Mouse (Mus musculus): ENCODE data around the gene Stk40. TPM values are rescaled to one million over a fixed set of nuclear protein-coding genes. Genes with fewer than 3 reads are reported as not detected.
A peak's percentile ranks its signal among the peaks of the same experiment; 100 is the strongest.

Gene Stk40
- total and polyA plus RNA-seq, 2 experiments from 2014 or later = 17.3 to 22.8 TPM

GRCm38 (mm10) chr4:126150949-126151320 lies 47.2 kb downstream of the Stk40 start:
- Histone ChIP-seq H3K4me1 (ENCODE audit: control insufficient read depth, insufficient read depth) (peaks cover 19% of the 10 kb centered on the region), H3K4me3 (ENCODE audit: low read depth, low read length) (0 out of 2 replicates have a peak overlapping the region, but pooled peaks have one; percentile 59), H3K9ac (replicated peaks; ENCODE audit: low read depth, low read length) (no peak overlapping the region), H3K27me3 (ENCODE audit: control insufficient read depth, insufficient read depth, low read length) (0 out of 2 replicates have a peak, but pooled peaks cover 26% of the 10 kb centered on the region), H3K4me2 (ENCODE audit: low read depth, low read length) (peak overlapping the region; percentile 73), H3K36me3 (replicated peaks; ENCODE audit: control insufficient read depth, insufficient read depth, low read length) (peaks cover 7% of the 10 kb centered on the region), H3K27ac (ENCODE audit: low read depth) (peak overlapping the region; percentile 80), H3K9me3 (replicated peaks; ENCODE audit: control insufficient read depth, low read length) (no peaks in the 10 kb centered on the region)
- 55% methylated on average over 6 of the region's 6 CpGs for WGBS
- TF ChIP-seq EP300 (IDR thresholded peaks at IDR 0.05; ENCODE audit: low read depth) (no peak), CTCF (IDR thresholded peaks at IDR 0.05; ENCODE audit: low read depth) (no peak)
- DNase-seq (ENCODE audit: low spot score) = no peak
- ATAC-seq (ENCODE audit: insufficient read depth, low read depth) = no peak

GRCm38 (mm10) chr4:126151701-126152440 lies 48.1 kb downstream of the Stk40 start:
- WGBS = 65% methylated on average over 16 of the region's 16 CpGs
- Histone ChIP-seq H3K4me1 (ENCODE audit: control insufficient read depth, insufficient read depth) (peaks cover 19% of the 10 kb centered on the region), H3K4me3 (ENCODE audit: low read depth, low read length) (no peak overlapping the region), H3K27me3 (ENCODE audit: control insufficient read depth, insufficient read depth, low read length) (0 out of 2 replicates have a peak, but pooled peaks cover 24% of the 10 kb centered on the region), H3K36me3 (replicated peaks; ENCODE audit: control insufficient read depth, insufficient read depth, low read length) (peaks cover 7% of the 10 kb centered on the region), H3K27ac (ENCODE audit: low read depth) (no peak overlapping the region), H3K9ac (replicated peaks; ENCODE audit: low read depth, low read length) (no peak overlapping the region), H3K9me3 (replicated peaks; ENCODE audit: control insufficient read depth, low read length) (no peaks in the 10 kb centered on the region), H3K4me2 (ENCODE audit: low read depth, low read length) (no peak overlapping the region)
- TF ChIP-seq CTCF (IDR thresholded peaks at IDR 0.05; ENCODE audit: low read depth) = no peak
- TF ChIP-seq EP300 (IDR thresholded peaks at IDR 0.05; ENCODE audit: low read depth) = no peak
- no peak for DNase-seq (ENCODE audit: low spot score)
- ATAC-seq (ENCODE audit: insufficient read depth, low read depth) = no peak

GRCm38 (mm10) chr4:126152864-126153263 lies 49.1 kb downstream of the Stk40 start:
- Histone ChIP-seq H3K27me3 (ENCODE audit: control insufficient read depth, insufficient read depth, low read length) (0 out of 2 replicates have a peak, but pooled peaks cover 18% of the 10 kb centered on the region), H3K4me2 (ENCODE audit: low read depth, low read length) (no peak overlapping the region), H3K9me3 (replicated peaks; ENCODE audit: control insufficient read depth, low read length) (no peaks in the 10 kb centered on the region), H3K36me3 (replicated peaks; ENCODE audit: control insufficient read depth, insufficient read depth, low read length) (peaks cover 7% of the 10 kb centered on the region), H3K4me1 (ENCODE audit: control insufficient read depth, insufficient read depth) (peaks cover 13% of the 10 kb centered on the region; the same call in 1 of the 2 replicates), H3K9ac (replicated peaks; ENCODE audit: low read depth, low read length) (no peak overlapping the region), H3K4me3 (ENCODE audit: low read depth, low read length) (no peak overlapping the region), H3K27ac (ENCODE audit: low read depth) (no peak overlapping the region)
- no peak for ATAC-seq (ENCODE audit: insufficient read depth, low read depth)
- DNase-seq (ENCODE audit: low spot score) = no peak
- WGBS = 45% methylated on average over 14 of the region's 14 CpGs
- TF ChIP-seq EP300 (IDR thresholded peaks at IDR 0.05; ENCODE audit: low read depth) (no peak), CTCF (IDR thresholded peaks at IDR 0.05; ENCODE audit: low read depth) (no peak)

DNA sequence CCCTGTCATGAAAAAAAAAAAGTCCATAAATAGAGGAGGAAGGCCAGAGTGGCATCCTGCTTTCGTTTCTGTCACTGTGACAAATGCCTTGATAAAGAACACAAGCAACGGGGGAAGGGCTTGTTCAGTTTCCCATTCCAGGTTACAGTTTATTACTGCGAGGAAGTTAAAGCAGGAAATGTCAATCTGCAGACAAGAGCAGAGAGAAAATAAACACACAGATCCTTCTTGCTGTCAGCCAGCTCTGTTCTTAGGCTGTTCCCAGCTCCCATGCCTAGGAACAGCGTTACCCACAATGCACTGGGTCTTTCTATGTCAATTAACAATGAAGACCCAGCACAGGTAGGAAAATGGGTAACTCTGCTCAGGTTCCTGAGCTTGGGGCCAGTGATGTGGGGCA lies 51.4 kb downstream of the Stk40 start:
- Histone ChIP-seq H3K27me3 (ENCODE audit: control insufficient read depth, insufficient read depth, low read length) (0 out of 2 replicates have a peak, but pooled peaks cover 1% of the 10 kb centered on the region), H3K4me2 (ENCODE audit: low read depth, low read length) (no peak overlapping the region), H3K9me3 (replicated peaks; ENCODE audit: control insufficient read depth, low read length) (no peaks in the 10 kb centered on the region), H3K9ac (replicated peaks; ENCODE audit: low read depth, low read length) (no peak overlapping the region), H3K4me1 (ENCODE audit: control insufficient read depth, insufficient read depth) (0 out of 2 replicates have a peak, but pooled peaks cover 5% of the 10 kb centered on the region), H3K27ac (ENCODE audit: low read depth) (peak overlapping the region; percentile 11; the same call in 1 of the 2 replicates), H3K36me3 (replicated peaks; ENCODE audit: control insufficient read depth, insufficient read depth, low read length) (peaks cover 3% of the 10 kb centered on the region; the same call in 1 of the 2 replicates), H3K4me3 (ENCODE audit: low read depth, low read length) (no peak overlapping the region)
- WGBS = 30% methylated on average over 4 of the region's 4 CpGs
- ATAC-seq (ENCODE audit: insufficient read depth, low read depth) = no peak
- no peak for TF ChIP-seq EP300 (IDR thresholded peaks at IDR 0.05; ENCODE audit: low read depth)
- TF ChIP-seq CTCF (IDR thresholded peaks at IDR 0.05; ENCODE audit: low read depth) = no peak
- no peak for DNase-seq (ENCODE audit: low spot score)

DNA sequence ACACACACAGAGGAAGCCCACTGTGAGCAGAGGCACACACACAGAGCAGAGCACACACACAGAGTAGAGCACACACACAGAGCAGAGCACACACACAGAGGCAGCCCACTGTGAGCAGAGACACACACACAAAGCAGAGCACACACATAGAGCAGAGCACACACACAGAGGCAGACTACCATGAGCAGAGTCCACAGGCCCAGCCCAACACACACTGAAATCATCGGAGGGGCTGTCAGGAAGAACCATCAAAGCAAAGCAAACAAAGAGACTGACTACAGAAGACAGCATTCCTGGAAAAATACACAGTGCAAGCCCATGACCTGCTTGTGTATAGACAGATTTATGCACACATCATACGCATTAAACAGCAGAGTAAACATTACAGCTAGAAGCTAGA lies 52.1 kb downstream of the Stk40 start:
- Histone ChIP-seq H3K27ac (ENCODE audit: low read depth) (peak overlapping the region; percentile 11; the same call in 1 of the 2 replicates), H3K36me3 (replicated peaks; ENCODE audit: control insufficient read depth, insufficient read depth, low read length) (peaks cover 3% of the 10 kb centered on the region; the same call in 1 of the 2 replicates), H3K9me3 (replicated peaks; ENCODE audit: control insufficient read depth, low read length) (no peaks in the 10 kb centered on the region), H3K4me1 (ENCODE audit: control insufficient read depth, insufficient read depth) (no peaks in the 10 kb centered on the region), H3K4me3 (ENCODE audit: low read depth, low read length) (no peak overlapping the region), H3K27me3 (ENCODE audit: control insufficient read depth, insufficient read depth, low read length) (no peaks in the 10 kb centered on the region), H3K9ac (replicated peaks; ENCODE audit: low read depth, low read length) (no peak overlapping the region), H3K4me2 (ENCODE audit: low read depth, low read length) (no peak overlapping the region)
- ATAC-seq (ENCODE audit: insufficient read depth, low read depth) (no peak), DNase-seq (ENCODE audit: low spot score) (no peak)
- WGBS = 60% methylated on average over 2 of the region's 2 CpGs
- TF ChIP-seq CTCF (IDR thresholded peaks at IDR 0.05; ENCODE audit: low read depth) (no peak), EP300 (IDR thresholded peaks at IDR 0.05; ENCODE audit: low read depth) (no peak)

All from heart, postnatal 0 days (tissue).